Mouse (Mus musculus) ES-E14 (cell line): ENCODE results near the gene Fer1l5.

ENCODE experiments used
- CHD2 ChIP-seq: IDR thresholded peaks from 2 replicates; pipeline ENCODE4 v1.6.1; 2014; ENCODE audit warnings: mild to moderate bottlenecking, low read depth, low read length, inconsistent platforms
- MAFK ChIP-seq: IDR thresholded peaks from 2 replicates; pipeline ENCODE4 v1.6.1; 2014; ENCODE audit warnings: mild to moderate bottlenecking, low read depth, low read length, inconsistent platforms; ENCODE audit not compliant: insufficient read depth
- ZC3H11A ChIP-seq: IDR thresholded peaks from 2 replicates; pipeline ENCODE4 v1.6.1; 2012; ENCODE audit warnings: low read depth, mild to moderate bottlenecking, inconsistent platforms, low read length, borderline replicate concordance

- TF ChIP-seq ZC3H11A (no peak), MAFK (no peak), CHD2 (no peak)
Observed at GRCm38 (mm10) chr1:36445508-36445907, 73.4 kb downstream of the Fer1l5 start.
